Mouse (Mus musculus): Measurements from ENCODE around the gene Gm11639.
"Not testable (repeated sequence)": the region's sequence is repeated elsewhere in the genome, so short reads cannot be mapped to it uniquely, and the experiment has no call there.

Gene Gm11639

GRCm38 (mm10) chr11:104744995-104745568, 59.6 kb downstream of the Gm11639 start:
- DNase-seq: no peak

DNA sequence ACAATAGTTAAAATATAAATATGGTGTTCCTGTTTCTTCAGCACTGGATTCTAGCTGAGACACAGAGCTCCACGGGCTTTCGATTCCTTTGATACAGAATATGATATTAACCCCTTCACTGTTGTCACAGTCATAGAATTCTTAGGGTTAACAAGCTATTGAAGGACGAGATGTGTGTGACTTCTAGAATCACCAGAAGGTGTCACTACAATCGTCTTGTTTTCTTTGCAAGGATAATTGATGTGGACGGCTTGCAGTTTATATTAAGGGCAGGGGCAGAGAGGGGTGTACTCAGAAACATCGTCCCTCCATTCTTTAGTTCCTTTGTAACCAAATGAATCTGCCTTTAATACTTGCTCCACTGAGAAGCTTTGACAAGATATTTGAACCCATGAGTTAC, 80.3 kb downstream of the Gm11639 start:
- no peak for DNase-seq

- DNase-seq: no peak
Measured at GRCm38 (mm10) chr11:104767068-104767467, 81.6 kb downstream of the Gm11639 start.

GRCm38 (mm10) chr11:104768072-104768471, 82.6 kb downstream of the Gm11639 start:
- peak; percentile 42 for DNase-seq

DNA sequence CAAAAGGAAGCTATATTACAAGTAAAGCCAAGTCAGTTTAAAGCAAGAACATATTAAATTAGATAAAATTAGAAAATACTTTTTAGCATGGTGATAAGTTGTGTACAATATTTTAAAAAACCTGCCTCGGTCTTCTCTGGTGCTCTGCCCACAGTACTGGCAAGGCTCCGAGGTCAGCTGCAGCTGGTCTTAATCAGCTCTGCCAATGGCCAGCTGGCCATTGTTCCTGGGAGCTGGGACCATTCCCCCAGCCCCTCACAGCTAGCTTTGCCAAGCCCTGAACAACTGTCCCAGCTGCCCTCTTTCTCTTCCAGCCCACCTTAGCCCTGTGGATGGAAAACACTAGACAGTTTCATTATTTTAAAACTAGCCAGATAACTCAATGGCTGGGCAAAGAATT, 93.3 kb downstream of the Gm11639 start:
- no peak for DNase-seq

DNA sequence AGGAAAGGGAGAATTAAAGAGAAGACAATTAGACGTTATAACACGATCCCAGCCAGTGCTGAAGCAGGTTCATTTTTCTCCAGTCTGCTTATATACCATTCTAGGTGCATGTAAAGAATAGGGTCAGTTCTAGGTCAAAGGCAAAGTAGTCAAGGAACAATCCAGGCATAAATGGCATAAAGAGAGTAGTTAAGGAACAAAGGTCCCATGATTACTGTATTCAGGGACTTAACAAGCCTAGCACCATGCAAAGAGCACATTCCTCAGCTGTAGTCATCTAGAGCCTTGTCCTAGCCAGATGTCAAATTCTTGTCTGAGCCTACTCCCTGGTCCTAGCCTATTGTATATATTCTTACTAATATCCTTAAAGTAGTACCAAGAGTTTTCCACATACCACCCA, 259.2 kb downstream of the Gm11639 start:
- DNase-seq: no peak

DNA sequence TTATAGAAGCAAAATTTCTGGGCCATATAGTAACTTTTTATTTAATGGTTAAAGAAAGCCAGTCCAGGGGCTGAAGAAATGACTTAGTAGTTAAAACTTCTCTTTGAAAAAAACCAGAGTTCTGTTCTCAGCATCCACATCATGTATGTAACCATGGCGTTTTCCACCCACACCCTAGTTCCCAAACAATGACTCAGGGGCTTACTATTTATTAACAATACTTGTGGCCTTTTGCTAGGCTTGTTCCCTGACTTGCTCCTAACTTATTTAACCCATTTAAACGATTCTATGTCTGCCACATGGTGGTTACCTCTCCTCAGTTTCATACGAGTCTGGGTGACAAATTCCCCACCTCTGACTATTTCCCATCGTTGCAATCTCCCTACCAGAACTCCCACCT, 266.8 kb downstream of the Gm11639 start:
- no peak for DNase-seq

- DNase-seq: no peak
Measured at GRCm38 (mm10) chr11:104967862-104968261, 282.4 kb downstream of the Gm11639 start.

DNA sequence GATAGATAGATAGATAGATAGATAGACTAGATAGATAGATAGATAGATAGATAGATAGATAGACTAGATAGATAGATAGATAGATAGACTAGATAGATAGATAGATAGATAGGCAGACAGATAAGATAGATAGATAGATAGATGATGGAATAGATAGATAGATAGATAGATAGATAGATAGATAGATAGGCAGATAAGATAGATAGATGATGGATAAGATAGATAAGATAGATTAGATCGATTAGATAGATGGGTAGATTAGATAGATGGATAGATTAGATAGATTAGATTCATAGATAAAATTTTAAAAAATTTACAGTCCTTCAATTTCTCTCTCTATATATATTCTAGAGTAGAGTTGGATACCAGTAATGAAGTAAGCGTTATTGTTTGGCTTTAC, 282.9 kb downstream of the Gm11639 start:
- DNase-seq: no peak

DNA sequence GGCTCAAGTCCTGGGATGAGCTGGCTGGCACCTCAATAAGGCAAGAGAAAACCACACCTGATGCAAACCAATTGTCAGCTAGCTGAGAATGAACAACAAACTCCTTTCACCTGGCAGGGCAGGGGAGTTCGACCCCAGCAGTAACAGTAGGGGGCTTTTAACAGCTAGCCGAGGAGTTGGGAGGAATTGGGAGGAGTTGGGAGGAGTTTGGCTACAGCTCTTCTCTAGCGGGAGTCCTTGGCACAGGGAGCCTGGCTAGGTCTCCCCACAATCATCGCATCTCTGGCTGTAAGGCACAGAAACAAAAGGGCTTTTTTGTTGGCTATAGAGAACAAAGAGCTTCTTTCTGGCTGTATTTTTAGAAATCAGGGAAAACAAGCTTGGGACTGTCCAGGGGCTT, 285.8 kb downstream of the Gm11639 start:
- no peak for DNase-seq

GRCm38 (mm10) chr11:104972480-104972879, 287.0 kb downstream of the Gm11639 start:
- no peak for DNase-seq

- no peak for DNase-seq
Measured at GRCm38 (mm10) chr11:104977976-104978375, 292.5 kb downstream of the Gm11639 start.

- no peak for DNase-seq
Measured at GRCm38 (mm10) chr11:104981342-104982055, 296.0 kb downstream of the Gm11639 start.

- DNase-seq: no peak
Measured at GRCm38 (mm10) chr11:105009232-105009631, 323.7 kb downstream of the Gm11639 start.

DNA sequence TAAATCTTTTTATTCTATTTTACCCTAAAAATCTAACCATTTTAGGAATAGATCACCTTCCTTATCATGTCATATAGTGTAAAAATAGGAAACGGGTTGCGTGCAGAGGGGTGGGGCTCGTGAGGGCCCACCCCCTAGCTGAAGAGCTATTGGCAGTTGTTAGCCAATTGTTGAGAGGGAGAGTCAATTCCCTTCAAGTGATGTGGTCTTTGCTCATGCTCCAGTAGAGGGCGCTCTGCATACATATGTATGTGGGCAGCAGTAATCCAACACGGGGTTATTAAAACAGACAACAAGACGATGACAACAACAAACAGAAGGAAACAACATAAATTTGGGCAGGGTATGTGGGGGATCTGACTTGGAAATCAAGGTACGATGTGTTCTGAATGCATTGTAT, 335.6 kb downstream of the Gm11639 start:
- DNase-seq: no peak

DNA sequence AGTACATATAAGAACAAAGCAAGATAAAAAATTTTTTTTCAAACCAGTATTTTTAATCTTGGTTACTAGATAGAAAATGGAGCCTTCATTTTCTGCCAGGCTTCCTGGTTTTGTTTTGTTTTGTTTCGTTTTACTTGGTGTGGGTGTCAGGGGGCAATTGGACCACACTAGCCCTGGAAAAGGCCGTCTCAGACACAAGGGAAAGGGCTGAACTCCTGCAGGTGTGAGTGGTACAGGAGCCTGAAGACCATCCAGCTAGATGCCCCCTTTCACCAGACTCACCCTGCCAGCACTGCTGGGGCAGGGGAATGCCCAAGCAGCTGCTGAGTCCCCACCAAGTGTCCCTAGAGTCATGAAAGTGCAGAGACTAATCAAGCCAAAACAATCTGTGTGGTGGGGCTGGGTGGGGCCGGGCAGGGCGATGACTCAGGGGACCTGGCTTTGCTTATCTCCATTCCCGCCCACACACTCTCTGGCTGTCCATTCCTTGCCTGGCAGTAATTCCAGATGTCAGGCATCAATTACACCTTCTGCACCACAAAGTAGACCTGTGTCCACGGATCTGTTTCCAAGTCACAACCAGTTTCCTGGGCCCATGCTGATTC, 343.3 kb downstream of the Gm11639 start:
- no peak for DNase-seq

DNA sequence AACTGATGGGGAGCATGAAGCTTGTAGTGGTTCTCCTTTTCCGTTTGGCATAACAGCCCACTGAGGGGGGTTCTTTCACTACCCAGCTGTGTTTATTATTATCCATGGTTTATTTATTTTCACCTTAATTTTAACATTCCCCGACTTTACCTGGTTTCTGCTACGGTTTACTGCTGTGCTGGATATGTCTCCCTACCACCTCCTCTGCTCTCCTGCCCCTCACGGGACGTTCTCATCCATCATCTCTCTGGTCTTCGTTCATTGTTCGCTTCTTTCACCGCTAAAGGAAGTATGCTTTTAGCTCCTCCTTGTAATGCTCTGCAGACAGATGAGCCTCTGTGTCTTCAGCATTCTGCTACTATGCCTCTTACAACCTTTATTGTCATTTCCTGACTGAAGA, 344.0 kb downstream of the Gm11639 start:
- DNase-seq: no peak

DNA sequence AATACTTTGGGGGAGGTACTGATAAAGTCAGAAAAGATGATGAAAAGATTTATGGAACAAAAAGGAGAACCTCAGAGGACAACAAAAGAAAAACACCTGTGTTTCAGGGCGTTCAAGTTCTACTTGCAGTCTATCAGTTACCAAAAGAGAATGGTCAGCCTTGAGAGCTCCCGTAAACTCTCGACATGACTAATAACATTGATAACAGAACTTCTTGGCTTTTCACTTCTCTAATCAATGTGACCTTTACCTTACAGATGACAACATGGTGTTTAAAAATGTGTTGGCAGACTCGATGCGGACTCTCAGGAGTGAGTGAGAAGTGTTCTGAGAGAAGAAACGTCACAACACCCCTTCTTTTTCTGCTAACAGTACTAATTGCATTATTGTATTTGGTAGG, 344.7 kb downstream of the Gm11639 start:
- DNase-seq: no peak

DNA sequence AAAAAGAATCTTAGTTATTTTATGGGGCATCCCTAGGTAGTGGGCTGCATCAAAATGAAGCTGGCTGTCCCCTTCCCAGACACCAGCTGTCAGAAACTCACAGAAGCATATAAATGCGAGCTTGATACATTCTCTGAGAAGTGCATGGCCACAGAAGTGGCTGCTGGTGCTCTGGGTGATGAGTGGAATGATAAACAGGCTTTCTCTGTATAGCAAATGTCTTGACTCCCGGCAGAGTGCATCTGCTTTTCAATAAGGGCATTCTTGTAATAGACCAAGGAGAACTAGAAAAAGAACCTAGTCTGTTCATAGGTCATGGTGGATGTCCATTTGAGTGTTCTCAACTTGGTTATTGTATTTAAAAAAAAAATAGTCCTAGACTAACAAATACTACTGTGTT, 345.6 kb downstream of the Gm11639 start:
- no peak for DNase-seq

GRCm38 (mm10) chr11:105035081-105035480, 349.6 kb downstream of the Gm11639 start:
- DNase-seq: no peak

DNA sequence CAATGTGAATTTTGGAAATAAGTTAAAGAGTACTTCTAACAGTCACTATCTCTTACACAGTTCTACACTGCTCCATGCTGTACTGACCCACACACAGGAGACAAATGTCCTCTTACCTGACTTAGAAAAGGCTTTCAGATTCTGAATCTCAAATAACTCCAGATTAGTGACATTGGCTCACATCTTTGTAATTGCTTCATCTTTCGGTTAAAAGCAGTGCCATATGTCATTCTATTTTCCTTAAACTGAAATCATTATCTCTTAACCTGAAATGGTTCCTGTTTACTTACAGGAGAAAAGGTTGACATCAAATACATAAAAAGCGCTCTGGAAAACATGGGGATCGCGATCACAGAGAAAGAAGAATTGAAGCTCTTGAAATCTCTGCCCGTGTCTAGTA, 377.8 kb downstream of the Gm11639 start, which contains the start of gene Efcab3:
Gene Efcab3 (plus strand): TSS at position 301 of the 400 bp plus-strand sequence.
- DNase-seq: no peak

GRCm38 (mm10) chr11:105112448-105112847, 426.9 kb downstream of the Gm11639 start:
- DNase-seq: not testable (repeated sequence)

- no peak for DNase-seq
Measured at GRCm38 (mm10) chr11:105117814-105118213, 432.3 kb downstream of the Gm11639 start.

GRCm38 (mm10) chr11:105120551-105121061, 435.1 kb downstream of the Gm11639 start:
- DNase-seq: no peak
